Mouse (Mus musculus): ENCODE measurements around the gene Atxn7l1. TPM values are rescaled to one million over a fixed set of nuclear protein-coding genes. Genes with fewer than 3 reads are reported as not detected.

Atxn7l1 gene
- polyA plus RNA-seq, 1 experiment = 3.9 TPM

DNA sequence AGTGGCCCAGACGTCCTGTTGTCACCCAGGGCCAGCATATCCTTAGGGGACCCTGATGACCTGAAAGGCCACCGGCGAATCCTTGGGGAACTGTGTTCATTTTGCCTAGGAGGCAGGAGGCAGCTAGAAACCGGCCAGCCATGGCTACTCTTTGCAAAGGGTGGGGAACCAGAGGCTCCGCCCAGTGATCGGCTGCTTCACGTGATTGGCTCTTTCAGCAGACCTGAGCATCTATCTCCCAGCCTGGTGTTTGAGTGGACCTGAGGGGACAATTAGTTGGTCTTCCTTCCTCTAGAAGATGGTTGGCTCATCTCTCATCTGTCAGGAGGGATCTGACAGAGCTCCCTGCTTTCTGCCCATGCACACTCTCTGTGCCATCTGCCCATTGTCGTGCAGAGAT is 19.2 kb downstream of the Atxn7l1 start:
- H3K36me3 ChIP-seq (ENCODE audit: control insufficient read depth) = peaks cover 59% of the 10 kb centered on the region
- no peaks in the 10 kb centered on the region for H3K9me3 ChIP-seq (ENCODE audit: control insufficient read depth, low read length)
- peaks cover 22% of the 10 kb centered on the region for H3K4me1 ChIP-seq (ENCODE audit: control insufficient read depth)
- H3K27me3 ChIP-seq (ENCODE audit: control insufficient read depth) = no peaks in the 10 kb centered on the region
- TF ChIP-seq TAL1 (IDR thresholded peaks at IDR 0.05; ENCODE audit: low read length) (no peak), GATA1 (IDR thresholded peaks at IDR 0.05; ENCODE audit: low read length) (no peak)
- H3K4me3 ChIP-seq (replicated peaks) = no peak overlapping the region

- no peaks in the 10 kb centered on the region for H3K9me3 ChIP-seq (ENCODE audit: control insufficient read depth, low read length)
- peaks cover 60% of the 10 kb centered on the region for H3K36me3 ChIP-seq (ENCODE audit: control insufficient read depth)
- H3K27me3 ChIP-seq (ENCODE audit: control insufficient read depth) = no peaks in the 10 kb centered on the region
- no peak overlapping the region for H3K4me3 ChIP-seq (replicated peaks)
- no peak for TF ChIP-seq GATA1 (IDR thresholded peaks at IDR 0.05; ENCODE audit: low read length)
- no peak for TF ChIP-seq TAL1 (IDR thresholded peaks at IDR 0.05; ENCODE audit: low read length)
- H3K4me1 ChIP-seq (ENCODE audit: control insufficient read depth) = peaks cover 22% of the 10 kb centered on the region
Measured at GRCm38 (mm10) chr12:33167545-33167944, 20.1 kb downstream of the Atxn7l1 start.

DNA sequence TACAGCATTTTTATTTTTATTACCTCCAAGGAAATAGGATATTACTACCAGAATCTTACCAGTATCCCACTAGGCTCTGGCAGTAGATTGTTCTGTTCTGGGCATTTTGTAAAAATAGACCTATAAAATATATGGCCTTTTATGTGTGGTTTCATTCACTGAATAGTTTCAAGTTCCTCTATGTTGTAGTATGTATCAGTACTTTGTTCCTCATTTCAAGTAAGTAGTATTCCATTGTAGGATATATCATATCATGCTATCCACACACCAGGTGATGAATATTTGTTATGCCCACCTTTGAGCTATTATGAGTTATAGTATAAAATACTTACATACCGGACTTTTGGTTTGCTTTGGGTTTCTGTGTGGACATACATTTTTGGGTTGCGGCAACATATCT is 21.0 kb downstream of the Atxn7l1 start:
- no peaks in the 10 kb centered on the region for H3K27me3 ChIP-seq (ENCODE audit: control insufficient read depth)
- TF ChIP-seq TAL1 (IDR thresholded peaks at IDR 0.05; ENCODE audit: low read length) (no peak), GATA1 (IDR thresholded peaks at IDR 0.05; ENCODE audit: low read length) (no peak)
- H3K9me3 ChIP-seq (ENCODE audit: control insufficient read depth, low read length) = no peaks in the 10 kb centered on the region
- H3K4me3 ChIP-seq (replicated peaks) = no peak overlapping the region
- peaks cover 23% of the 10 kb centered on the region for H3K4me1 ChIP-seq (ENCODE audit: control insufficient read depth)
- peaks cover 58% of the 10 kb centered on the region for H3K36me3 ChIP-seq (ENCODE audit: control insufficient read depth)

- H3K4me1 ChIP-seq (ENCODE audit: control insufficient read depth) = peaks cover 28% of the 10 kb centered on the region
- no peaks in the 10 kb centered on the region for H3K27me3 ChIP-seq (ENCODE audit: control insufficient read depth)
- H3K4me3 ChIP-seq (replicated peaks) = no peak overlapping the region
- H3K9me3 ChIP-seq (ENCODE audit: control insufficient read depth, low read length) = no peaks in the 10 kb centered on the region
- H3K36me3 ChIP-seq (ENCODE audit: control insufficient read depth) = peaks cover 60% of the 10 kb centered on the region
- TF ChIP-seq TAL1 (IDR thresholded peaks at IDR 0.05; ENCODE audit: low read length) = no peak
- TF ChIP-seq GATA1 (IDR thresholded peaks at IDR 0.05; ENCODE audit: low read length) = no peak
Measured at GRCm38 (mm10) chr12:33169777-33170494, 22.4 kb downstream of the Atxn7l1 start.

DNA sequence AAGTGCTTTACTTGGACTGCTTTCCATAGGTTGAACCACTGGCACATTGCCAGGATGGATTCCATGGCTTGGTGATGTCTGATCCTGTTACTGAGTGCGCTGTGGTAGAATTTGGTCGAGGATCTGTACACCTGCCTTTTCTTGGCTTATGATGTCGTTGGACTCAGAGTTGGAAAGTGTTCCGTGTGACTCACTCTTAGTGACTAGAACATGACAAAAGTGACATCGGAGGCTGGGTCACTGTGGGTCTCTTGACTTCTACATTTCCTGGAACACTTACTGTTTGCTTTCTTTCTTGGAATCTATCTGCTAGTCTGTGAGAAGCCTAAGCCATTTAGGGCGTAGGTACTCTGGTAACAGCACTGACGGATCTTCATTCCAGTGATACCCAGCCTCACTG is 23.3 kb downstream of the Atxn7l1 start:
- H3K9me3 ChIP-seq (ENCODE audit: control insufficient read depth, low read length) = no peaks in the 10 kb centered on the region
- peaks cover 51% of the 10 kb centered on the region for H3K36me3 ChIP-seq (ENCODE audit: control insufficient read depth)
- TF ChIP-seq TAL1 (IDR thresholded peaks at IDR 0.05; ENCODE audit: low read length) (no peak), GATA1 (IDR thresholded peaks at IDR 0.05; ENCODE audit: low read length) (no peak)
- H3K4me3 ChIP-seq (replicated peaks) = no peak overlapping the region
- H3K4me1 ChIP-seq (ENCODE audit: control insufficient read depth) = peaks cover 33% of the 10 kb centered on the region
- peaks cover 3% of the 10 kb centered on the region; the same call in 1 of the 2 replicates for H3K27me3 ChIP-seq (ENCODE audit: control insufficient read depth)

DNA sequence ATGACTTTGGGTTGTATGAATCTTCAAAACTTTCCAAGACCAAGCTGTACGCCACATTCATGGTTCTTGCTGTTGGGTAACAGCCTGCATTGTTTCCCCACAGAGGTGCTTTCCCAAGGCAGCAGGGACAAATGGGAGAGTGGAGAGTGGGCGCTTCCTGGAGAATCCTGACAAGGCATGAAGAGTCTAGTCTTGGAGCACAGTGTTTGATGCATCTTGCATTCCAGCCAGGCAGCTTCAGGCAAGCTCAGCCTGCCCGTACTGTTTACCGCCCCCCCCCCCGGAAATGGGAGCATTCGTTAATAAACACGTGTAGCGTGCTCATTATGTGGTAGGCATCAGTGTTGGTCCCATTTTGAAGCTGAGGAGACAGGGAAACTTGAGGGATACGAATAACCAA is 25.4 kb downstream of the Atxn7l1 start:
- Histone ChIP-seq H3K36me3 (ENCODE audit: control insufficient read depth) (peaks cover 35% of the 10 kb centered on the region), H3K4me1 (ENCODE audit: control insufficient read depth) (peaks cover 27% of the 10 kb centered on the region), H3K9me3 (ENCODE audit: control insufficient read depth, low read length) (no peaks in the 10 kb centered on the region), H3K4me3 (replicated peaks) (no peak overlapping the region), H3K27me3 (ENCODE audit: control insufficient read depth) (peaks cover 4% of the 10 kb centered on the region; the same call in 1 of the 2 replicates)
- no peak for TF ChIP-seq TAL1 (IDR thresholded peaks at IDR 0.05; ENCODE audit: low read length)
- no peak for TF ChIP-seq GATA1 (IDR thresholded peaks at IDR 0.05; ENCODE audit: low read length)

- peaks cover 24% of the 10 kb centered on the region for H3K4me1 ChIP-seq (ENCODE audit: control insufficient read depth)
- no peak overlapping the region for H3K4me3 ChIP-seq (replicated peaks)
- no peaks in the 10 kb centered on the region for H3K9me3 ChIP-seq (ENCODE audit: control insufficient read depth, low read length)
- TF ChIP-seq TAL1 (IDR thresholded peaks at IDR 0.05; ENCODE audit: low read length) = no peak
- no peak for TF ChIP-seq GATA1 (IDR thresholded peaks at IDR 0.05; ENCODE audit: low read length)
- H3K27me3 ChIP-seq (ENCODE audit: control insufficient read depth) = peaks cover 4% of the 10 kb centered on the region; the same call in 1 of the 2 replicates
- peaks cover 33% of the 10 kb centered on the region for H3K36me3 ChIP-seq (ENCODE audit: control insufficient read depth)
Measured at GRCm38 (mm10) chr12:33173720-33174141, 26.2 kb downstream of the Atxn7l1 start.

- Histone ChIP-seq H3K4me3 (replicated peaks) (no peak overlapping the region), H3K9me3 (ENCODE audit: control insufficient read depth, low read length) (no peaks in the 10 kb centered on the region), H3K4me1 (ENCODE audit: control insufficient read depth) (peaks cover 24% of the 10 kb centered on the region), H3K36me3 (ENCODE audit: control insufficient read depth) (peaks cover 35% of the 10 kb centered on the region), H3K27me3 (ENCODE audit: control insufficient read depth) (peaks cover 4% of the 10 kb centered on the region; the same call in 1 of the 2 replicates)
- no peak for TF ChIP-seq TAL1 (IDR thresholded peaks at IDR 0.05; ENCODE audit: low read length)
- TF ChIP-seq GATA1 (IDR thresholded peaks at IDR 0.05; ENCODE audit: low read length) = no peak
Measured at GRCm38 (mm10) chr12:33174171-33174570, 26.7 kb downstream of the Atxn7l1 start.

DNA sequence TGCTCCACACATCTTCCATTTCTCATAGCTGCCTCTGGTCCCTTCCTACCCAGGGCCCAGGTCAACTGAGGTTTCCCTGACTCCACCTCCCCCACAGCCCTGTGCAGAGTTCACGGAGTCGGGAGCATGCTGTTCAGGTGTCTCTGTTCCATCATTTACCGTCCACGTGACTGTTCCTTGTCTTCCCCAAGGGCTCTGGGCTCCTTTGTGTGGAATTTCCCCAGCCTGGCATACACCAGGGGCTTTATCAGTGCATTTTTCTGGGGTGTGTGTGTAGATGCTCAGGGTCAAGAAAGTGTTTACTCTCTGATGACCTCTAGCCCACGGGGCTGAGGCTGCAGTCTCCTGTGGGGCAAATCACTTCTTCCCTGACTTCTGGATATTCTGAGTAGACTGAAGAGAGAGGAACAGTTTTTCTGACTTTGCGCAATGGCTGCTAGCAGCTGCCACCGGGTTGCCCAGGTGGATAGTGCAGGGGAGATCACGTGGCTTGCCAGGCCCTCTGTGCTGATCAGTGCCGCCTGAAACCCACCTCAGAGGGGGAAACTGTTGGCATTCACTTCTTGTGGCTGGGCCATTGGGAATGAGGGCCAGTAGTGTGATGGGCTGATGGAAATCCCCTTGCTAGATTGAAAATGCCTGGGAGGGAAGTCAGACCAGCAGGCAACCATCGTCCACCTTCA is 27.3 kb downstream of the Atxn7l1 start:
- H3K4me1 ChIP-seq (ENCODE audit: control insufficient read depth) = peaks cover 24% of the 10 kb centered on the region
- TF ChIP-seq GATA1 (IDR thresholded peaks at IDR 0.05; ENCODE audit: low read length) (no peak), TAL1 (IDR thresholded peaks at IDR 0.05; ENCODE audit: low read length) (no peak)
- H3K36me3 ChIP-seq (ENCODE audit: control insufficient read depth) = peaks cover 40% of the 10 kb centered on the region
- H3K27me3 ChIP-seq (ENCODE audit: control insufficient read depth) = peaks cover 4% of the 10 kb centered on the region; the same call in 1 of the 2 replicates
- no peak overlapping the region for H3K4me3 ChIP-seq (replicated peaks)
- H3K9me3 ChIP-seq (ENCODE audit: control insufficient read depth, low read length) = no peaks in the 10 kb centered on the region

Data from erythroblast, embryonic 14.5 days (primary cell).